Mouse (Mus musculus) cerebellum, adult 18-20 months (tissue): ENCODE measurements around the gene Kirrel3.

Experiments used
- DNase-seq, 2 experiments: peaks; one replicate each; pipeline ENCODE4 v3.0.0; 2021

Kirrel3 gene

DNA sequence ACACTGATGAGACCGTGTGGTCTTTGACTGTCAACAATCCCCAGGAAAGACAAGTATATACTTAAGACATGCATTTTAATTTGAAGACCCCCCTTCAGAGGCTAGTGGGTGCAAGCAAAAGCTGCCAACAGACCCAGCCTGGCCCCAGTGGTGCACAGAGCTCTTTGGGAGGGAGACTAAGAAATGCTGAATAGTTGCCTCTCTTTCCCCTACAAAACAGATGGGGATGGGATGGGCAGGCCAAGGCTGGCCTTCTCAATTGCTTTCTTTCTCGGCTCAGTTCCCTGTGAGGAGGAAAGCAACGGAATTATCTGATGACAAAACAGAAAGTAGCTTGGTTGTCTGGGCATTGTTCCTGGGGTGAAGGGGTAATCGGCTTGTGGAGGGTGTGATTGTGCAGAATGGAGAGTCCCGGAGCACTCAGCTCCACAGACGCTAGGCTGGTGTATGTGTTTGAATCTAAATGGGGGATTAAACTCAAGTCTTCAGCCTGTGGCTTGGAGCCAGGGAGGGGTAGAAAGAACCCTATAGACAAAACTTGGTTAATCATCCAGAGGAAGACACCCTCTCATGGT lies 268.9 kb downstream of the Kirrel3 start:
- no peak for DNase-seq

DNA sequence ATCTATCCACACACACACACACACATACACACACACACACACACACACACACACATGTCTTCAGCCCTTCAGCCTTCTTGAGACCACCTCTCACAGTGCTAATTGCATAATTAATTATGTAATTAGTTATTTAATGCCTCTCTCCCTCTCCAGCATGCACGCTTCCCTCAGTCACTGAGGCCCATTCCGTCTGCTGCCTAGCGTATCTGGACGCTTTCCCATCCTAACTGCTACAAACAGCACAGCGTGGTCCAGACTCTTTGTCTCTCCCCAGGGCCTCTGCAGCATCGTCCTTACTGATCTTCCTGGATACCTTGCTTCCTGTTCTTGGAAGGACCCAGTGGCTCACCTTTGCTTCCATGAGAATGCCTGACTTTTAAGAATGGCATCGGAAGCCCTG lies 270.4 kb downstream of the Kirrel3 start:
- DNase-seq: no peak

DNA sequence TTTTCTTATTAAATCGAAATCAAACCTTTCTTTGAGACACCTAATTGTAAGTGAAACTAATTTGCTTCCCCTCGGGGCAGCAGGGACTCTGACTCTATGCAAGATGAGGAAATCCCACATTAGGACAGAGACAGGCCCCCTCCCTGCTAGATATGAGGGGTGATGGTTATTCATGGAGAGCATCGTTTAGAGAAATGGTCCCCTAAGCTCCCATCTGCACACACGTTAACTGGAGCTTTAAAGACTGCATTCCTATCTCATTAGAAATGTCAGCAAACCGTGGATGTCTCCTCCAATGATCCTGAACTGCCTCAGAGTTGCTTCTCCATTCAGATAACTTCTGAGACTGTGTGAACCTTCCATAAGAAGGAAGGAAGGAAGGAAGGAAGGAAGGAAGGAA lies 273.2 kb downstream of the Kirrel3 start:
- no peak for DNase-seq

DNA sequence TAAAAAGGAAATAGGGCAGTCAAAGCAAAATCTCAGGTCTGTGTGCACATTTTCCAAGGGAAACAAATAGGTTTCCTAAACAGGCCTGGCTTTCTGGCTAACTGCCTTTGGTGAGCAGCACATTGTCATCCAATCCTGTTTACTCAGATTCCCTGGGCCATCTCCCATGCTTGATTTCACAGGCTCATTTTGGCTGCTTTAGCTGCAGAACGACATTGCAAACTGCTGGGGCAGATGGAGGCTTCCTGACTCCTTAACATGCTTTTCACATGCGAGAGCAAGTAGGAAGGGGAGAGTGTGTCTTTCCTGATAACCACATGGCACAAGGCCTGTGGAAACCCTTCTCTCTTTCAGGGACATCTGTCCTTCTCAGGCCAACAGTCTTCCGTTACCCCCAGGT lies 274.8 kb downstream of the Kirrel3 start:
- DNase-seq: peak; percentile 53 to 55

DNA sequence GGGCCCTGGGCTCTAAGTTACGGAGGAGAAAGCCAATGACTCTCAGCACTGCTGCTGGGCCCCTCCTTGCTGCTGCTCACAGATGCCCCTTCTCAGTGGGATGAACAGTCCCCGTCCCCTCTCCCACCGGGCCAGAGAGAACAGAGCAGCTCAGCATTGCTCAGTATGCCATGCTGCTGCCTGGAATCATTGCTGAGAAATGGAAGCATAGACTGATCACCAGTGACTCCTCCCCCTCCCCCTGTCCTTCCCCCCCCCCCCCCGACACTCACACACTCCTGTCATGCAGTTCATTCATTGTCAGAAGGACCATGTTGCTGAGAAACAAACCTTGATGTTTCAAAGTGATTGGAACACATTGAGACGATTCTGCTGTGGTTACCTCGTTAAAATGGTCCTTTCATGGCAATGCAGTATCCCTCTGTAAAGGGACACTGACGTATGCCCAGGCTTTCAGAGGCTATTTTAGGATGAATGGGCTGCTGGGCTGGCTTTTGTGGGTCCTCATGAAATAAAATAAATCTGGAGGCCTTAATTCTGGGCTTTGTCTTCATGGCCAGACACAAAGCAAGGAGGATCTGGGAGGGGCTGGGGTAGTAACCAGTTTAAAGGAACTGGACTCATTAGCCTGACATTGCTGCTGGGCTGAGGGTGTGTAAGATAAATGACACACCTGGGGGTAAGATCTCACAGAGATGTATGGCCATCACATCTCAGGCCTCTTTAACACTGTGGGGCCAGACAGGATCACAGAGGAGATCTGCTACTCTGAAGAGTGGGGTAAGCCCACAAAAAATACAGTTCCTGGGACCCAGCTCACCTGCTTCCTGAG lies 281.3 kb downstream of the Kirrel3 start:
- DNase-seq: no peak

DNA sequence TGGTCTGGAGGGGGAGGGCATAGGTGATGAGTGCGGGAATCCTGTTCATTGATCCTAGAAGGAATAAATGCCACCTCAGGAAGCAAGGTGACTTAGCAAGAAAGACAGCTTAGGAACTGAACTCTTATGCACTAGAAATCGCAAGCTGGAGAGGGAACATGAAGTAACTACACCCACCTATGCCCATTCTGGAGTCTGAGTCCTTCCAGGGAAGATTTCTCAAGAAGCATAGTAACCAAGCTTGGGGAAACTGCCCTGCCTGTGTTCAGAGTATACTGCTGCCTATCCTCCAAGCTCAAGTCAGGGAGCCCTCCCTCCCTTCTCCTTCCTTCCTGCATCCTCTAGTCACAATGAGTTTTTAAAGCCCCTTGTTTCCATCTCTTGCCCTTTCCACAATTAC lies 283.3 kb downstream of the Kirrel3 start:
- DNase-seq: no peak

DNA sequence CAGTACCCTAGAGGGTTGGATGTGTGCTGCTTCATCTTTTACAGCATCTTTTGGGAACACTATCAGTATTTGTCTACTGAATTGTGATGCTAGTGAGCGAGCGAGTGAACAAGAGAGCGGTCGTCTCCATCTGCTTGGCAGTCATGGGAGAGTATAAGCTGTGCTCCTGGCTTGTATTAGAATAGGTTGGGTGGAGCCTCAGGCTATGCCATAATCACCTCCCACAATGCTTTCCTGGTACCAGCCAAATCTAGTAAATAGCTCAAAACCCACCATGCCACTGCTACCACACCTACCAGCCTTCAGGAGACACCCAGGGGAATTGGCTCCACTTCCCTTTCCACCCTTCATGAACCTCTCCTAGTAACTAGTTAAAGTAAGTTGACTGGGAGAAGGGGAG lies 285.3 kb downstream of the Kirrel3 start:
- peak in 1 of 2 experiments; percentile 26 for DNase-seq

DNA sequence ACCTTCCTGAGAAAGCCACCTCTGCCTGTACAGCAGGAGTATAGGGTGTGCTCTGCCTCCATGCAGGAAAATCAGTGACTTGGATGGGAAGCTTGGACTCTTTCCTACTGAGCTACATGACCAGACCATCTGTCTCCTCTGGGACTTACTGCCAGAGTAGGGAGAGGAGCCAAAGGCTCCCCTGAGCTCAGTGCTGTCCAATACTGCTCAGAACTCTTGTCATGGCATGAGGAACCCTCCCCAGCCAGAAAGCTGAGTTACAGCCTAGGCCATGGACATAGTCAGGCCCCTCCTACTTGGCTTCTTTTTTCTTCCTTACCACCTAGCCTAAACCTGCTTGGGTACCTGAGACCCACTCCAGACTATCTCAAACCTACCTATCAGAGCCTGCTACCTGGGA lies 285.7 kb downstream of the Kirrel3 start:
- peak; percentile 79 to 81 for DNase-seq

DNA sequence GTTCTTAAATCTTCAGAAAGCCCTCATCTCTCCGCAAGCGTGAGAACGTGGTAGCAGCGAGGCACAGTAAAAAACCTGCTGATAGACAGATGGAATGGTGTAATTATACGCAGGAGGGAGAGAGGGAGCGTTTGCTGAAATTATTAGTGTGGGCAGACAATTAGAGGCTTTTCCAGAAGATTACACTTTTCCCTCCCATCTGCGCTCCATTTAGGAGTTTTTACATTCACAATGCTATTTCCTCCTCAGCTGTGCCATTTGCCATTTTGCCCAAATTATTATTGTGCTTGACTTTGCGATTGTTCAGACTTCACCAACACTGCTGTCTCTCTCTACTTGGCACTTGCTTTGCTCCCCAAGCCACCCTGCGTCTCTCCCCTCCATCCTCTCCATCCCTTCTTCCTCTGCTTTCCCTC lies 286.3 kb downstream of the Kirrel3 start:
- DNase-seq: peak; percentile 35 to 45

DNA sequence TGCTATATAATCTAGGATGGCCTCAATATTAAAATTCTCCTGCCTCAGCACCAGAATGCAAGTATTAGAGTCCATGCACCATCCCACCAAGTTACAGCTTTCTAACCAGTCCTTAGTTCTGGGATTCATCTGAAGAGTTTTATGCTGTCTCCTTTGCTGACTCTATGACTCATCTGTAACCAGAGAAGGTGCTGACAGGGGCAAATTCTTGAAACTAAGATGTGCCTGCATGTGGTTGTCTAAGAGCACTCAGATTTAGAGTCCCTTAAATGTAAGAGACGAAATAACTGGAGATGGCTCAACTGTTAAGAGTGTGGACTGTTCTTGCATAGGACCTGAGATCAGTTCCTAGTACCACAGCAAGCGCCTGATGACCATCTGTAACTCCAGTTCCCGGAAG lies 295.7 kb downstream of the Kirrel3 start:
- DNase-seq: no peak

DNA sequence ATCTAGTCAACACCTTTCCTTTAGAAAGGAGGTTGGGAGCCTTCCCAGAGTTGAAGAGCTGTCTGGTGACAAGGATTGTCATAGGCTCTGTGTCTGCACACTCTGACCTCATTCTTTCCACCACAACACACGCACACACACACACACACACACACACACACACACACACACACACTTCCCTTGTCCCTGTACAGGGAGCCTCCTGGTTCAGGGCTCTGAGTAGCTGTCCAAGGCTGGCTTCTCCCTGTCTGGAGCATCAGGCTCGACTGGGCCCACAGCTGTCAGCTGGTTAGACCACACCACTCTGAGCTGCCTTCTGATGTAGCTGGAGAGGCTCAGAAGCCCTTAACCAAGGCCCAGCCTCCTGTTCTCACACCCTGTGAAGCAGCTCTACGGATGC lies 302.2 kb downstream of the Kirrel3 start:
- no peak for DNase-seq

DNA sequence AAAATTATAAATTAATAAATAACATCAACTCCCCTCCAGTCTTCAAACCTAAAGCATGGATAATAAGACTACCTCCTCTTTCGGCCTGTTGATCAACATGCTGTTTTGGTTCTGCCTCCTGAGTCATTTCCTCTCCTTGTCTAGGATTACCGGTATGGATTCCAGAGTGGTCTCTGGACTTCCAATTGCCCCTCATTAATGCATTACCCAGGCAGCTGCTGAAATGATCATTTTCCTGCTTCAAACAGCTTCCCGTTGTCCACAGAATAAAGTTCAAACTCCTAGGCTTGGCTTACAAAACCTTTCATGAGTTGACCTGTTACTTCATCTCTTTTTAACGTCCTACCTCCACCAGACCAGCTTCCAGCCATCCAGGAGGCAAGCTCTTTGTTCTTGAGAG lies 309.5 kb downstream of the Kirrel3 start:
- no peak for DNase-seq

DNA sequence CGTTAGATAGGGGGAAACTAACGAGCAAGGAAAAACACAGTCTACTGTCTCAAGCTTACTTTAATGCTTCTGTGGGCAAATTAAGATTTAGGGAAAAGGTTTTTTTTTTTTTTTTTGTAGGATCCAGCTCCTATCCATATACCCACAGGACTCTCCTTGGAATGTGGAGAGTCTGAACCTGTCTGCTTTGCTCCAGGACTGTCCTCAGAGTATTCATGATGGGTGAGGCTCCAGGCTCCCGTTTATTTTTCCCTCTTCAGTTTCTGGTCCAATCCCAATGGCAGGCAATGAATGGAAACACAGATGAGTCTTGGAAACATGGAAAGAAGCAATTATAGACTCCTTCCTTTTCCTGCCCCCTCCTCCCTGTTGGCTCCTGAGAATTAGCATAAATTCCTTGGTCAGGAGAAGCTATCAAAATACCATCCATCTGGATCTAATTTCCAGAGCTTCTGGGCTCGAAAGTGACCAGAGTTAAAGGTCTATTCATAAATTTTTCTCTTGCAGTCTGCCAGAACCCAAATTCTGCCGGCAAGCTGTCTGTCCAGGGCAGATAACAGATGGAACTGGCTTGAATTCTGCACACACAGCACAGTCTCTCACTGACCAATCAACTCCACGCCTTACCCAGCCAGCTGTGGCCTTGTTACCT lies 312.1 kb downstream of the Kirrel3 start:
- peak; percentile 32 to 38 for DNase-seq

DNA sequence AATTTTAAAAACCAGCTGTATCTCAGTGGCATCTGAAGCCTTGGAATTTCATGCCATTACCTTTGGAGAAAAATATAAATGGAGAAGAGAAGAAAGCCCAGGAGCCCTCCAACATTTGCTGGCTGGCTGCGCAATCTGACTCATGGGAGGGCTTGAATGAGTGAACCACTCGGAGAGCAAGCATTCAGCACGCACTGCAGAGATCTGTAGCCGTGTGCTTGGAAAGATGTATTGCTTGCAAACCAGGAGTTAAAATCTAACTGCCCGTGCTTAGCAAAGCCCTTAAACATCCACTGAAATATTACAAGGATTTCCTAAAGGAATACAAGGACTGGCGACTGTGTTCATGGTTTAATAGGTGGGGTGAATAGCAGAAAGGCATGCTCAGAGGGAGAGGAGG lies 316.0 kb downstream of the Kirrel3 start:
- no peak for DNase-seq

DNA sequence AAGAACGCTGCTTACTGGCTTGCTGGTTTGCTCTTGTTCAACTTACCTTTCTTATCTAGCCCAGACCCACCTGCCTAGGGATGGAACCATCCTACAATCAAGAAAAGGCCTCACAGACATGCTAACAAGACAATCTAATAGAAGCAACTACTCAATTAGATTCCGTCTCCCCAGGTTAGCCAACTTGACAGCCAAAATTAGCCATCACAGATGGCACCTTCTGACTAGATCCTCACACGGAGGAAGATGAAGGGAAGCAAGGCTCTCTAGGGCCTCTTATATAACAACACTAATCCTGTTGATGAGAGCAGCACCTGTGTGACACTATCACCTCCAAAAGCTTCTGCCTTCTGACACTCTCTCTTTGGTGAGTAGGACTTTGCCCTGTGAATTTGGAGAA lies 321.2 kb downstream of the Kirrel3 start:
- peak; percentile 55 to 61 for DNase-seq

DNA sequence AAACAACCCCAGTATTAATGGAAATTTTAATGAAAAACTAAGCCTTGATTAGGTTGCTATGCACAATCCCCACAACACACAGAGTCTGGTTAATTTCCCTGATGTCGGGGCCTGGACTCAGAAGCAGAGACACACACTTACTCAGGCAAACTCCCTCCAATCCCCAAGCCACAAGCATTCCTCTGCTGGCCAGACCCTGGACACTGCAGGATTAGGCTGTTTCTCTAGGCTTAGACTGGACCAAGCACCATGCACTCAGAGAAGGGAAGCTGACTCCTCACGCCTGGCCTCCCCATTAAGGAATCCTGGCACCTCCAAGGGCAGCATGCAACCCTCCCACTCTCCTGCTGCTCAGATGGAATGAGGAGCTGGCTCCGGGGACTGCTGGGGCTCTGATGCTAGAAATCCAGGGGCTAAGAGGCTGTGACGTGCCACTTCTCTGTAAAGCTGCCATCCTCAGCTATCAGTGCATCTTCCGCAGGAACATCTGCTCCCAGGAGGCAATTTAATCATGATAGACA lies 324.4 kb downstream of the Kirrel3 start:
- peak; percentile 30 to 55 for DNase-seq

DNA sequence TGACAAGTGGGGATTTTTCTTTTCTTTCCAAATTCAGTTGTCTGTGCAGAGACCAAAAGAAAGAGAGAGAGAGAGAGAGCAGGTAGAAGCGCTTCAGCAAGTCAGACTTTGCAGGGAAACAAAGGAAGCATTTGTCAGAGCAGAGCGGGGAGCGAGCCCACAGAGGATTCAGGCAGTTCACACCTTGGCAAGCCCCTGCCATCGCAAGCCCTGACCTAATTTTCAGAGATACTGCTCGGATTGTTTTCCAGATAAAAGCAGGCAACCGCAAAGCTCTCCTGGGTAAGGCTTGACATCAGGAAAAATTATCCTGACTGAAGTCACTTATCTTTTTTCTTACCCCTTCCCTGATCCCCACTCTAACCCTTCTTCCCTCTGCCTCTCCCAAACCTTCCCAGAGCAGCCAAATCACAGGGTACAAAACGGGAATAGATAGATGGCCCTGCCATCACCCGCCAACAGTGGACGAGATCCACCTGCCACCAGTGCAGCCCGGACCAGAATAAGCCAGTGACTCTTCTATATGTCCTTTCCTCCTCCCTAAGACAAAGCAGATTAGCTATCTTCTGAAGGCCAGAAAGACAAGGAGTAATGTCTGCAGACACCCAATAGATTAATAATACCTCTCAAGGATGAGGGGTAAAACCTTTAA lies 332.8 kb downstream of the Kirrel3 start:
- DNase-seq: peak; percentile 53 to 55

DNA sequence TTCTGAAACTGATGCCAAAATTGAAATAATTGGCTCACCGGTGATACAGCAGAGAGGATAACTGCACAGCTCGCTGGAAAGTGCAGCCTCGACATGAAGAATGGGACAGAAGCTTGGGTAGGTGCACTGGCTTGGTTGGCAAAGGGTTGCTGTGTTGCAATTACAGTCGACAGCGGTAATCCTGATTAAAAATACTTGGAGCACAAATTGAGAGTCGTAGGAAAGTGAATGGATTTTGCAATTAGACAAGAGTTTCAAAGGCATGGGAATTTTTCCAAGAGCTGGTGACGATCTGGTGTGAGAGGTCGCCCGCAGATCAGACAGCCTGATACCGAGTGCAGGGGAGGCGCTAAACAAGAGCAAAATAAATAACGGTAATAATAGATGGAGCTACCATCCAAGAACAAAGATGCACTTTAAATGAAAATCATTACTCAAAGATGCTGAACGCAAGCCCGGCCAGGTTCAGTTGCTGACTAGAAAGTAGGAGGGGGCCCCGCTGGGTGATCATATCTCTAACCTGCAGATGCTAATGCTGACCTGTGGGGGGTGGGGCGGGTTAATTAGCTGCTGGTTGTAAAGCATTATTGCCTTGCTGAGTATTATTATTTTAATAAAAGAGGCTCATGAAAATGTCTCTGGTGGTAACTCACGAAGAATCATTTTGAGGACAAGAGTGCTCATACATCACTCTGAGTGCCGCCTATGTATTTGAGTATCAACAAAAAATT lies 338.8 kb downstream of the Kirrel3 start:
- no peak for DNase-seq

DNA sequence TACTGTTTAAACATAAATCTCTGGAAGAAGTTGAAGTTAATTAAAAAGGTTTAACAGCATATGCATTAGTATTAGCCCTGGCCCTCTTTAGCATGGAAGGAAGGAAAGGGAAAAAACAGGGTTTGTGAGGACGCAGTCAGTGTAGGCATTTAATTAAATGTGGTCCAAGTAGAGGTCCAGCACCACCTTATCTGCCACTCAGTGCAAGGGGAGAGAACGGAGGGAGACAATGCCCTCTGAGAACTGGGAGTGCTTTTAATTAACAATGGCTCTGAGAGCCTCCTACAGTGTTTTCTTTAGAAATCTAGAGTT lies 339.4 kb downstream of the Kirrel3 start:
- no peak for DNase-seq

DNA sequence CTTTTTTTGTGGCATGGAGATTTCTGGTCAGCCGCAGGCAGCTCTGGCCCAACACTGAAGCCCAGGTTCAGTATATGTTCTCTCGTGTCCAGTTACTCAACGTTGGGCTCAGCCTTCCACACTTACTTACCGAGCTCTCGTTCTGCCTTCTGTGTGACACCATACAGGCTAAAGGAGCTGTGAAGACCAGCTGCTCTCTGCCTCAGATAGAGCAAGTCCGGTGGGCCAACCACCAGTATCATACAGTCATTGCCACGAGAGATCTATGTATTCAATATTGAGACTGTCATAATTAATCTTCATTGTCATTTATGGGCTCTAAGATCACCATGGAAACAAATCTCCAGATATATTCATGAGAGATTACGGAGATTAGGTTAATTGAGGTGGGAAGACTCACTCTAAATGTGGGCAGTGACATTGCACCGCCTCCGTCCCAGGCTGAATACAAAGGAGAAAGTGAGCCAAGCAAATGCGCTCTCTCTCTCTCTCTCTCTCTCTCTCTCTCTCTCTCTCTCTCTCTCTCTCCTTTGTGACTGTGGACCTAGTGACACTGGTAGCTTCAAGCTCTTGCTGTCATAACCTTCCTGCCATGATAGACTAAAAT lies 339.8 kb downstream of the Kirrel3 start:
- DNase-seq: no peak

DNA sequence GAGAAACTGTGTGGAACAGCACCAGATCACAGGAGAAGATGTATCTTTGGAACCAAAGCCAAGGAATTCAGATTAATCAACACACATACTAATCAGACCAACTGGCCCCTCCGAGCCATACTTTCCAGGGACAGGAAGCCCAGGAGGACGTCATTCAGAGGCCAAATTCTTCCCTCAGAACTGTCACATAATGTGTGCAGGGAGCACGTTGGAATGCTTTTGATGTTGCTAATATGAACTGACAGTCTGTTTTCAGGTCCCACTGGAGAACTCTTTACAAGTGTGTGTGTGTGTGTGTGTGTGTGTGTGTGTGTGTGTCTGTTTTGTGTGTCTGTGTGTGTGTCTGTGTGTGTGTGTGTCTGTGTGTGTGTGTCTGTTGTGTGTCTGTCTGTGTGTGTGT lies 345.0 kb downstream of the Kirrel3 start:
- no peak for DNase-seq

DNA sequence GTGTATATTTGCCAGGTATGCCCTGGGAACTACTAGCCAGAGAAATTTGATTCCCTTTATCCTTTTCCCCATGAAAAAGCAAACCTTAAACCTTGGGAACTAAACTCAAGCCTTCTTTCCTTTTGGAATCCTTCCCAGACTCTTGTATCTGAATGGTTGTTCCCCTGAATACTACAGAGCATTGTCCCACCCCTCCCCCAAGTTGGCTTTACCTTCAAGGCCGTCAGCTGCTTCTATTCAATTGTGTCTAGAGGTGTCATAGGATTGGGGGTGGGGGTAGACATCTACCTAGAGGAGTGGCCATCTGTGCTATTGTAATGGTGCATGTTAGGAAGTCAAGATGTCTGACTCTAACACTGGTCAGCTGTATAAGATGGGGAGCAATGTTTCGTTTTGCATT lies 351.1 kb downstream of the Kirrel3 start:
- no peak for DNase-seq
